Mouse (Mus musculus): ENCODE measurements around the gene Golph3l. TPM values are rescaled to one million over a fixed set of nuclear protein-coding genes. Genes with fewer than 3 reads are reported as not detected.

Gene Golph3l
- polyA plus RNA-seq, 1 experiment from 2014 or later, result 28.9 TPM

GRCm38 (mm10) chr3:95624628-95625503, 36.1 kb downstream of the Golph3l start, which contains the start of gene Ensa:
Gene Ensa (plus strand): TSS chr3:95624993.
- Histone ChIP-seq H3K36me3 (replicated peaks) (peaks cover 56% of the 10 kb centered on the region), H3K27me3 (no peaks in the 10 kb centered on the region), H3K4me3 (replicated peaks) (peak within 1 kb of the TSS; percentile 84), H3K4me1 (replicated peaks) (peaks cover 28% of the 10 kb centered on the region), H3K27ac (replicated peaks) (peak within 1 kb of the TSS; percentile 89), H3K9me3 (replicated peaks) (no peaks in the 10 kb centered on the region), H3K4me2 (peak within 1 kb of the TSS; percentile 75), H3K9ac (peak within 1 kb of the TSS; percentile 78)
- ATAC-seq (ENCODE audit: insufficient read depth), result peak; percentile 97
- under 1% methylated on average over 44 of the region's 44 CpGs for WGBS (ENCODE audit: insufficient replicate concordance)

- Histone ChIP-seq H3K4me1 (replicated peaks) (peaks cover 35% of the 10 kb centered on the region), H3K9ac (no peak overlapping the region), H3K4me3 (replicated peaks) (no peak overlapping the region), H3K9me3 (replicated peaks) (no peaks in the 10 kb centered on the region), H3K36me3 (replicated peaks) (peaks cover 67% of the 10 kb centered on the region), H3K27ac (replicated peaks) (no peak overlapping the region), H3K4me2 (no peak overlapping the region), H3K27me3 (no peaks in the 10 kb centered on the region)
- no peak for ATAC-seq (ENCODE audit: insufficient read depth)
- WGBS (ENCODE audit: insufficient replicate concordance), result 81% methylated on average over 5 of the region's 5 CpGs
Measured at GRCm38 (mm10) chr3:95627763-95628162, 39.0 kb downstream of the Golph3l start.

DNA sequence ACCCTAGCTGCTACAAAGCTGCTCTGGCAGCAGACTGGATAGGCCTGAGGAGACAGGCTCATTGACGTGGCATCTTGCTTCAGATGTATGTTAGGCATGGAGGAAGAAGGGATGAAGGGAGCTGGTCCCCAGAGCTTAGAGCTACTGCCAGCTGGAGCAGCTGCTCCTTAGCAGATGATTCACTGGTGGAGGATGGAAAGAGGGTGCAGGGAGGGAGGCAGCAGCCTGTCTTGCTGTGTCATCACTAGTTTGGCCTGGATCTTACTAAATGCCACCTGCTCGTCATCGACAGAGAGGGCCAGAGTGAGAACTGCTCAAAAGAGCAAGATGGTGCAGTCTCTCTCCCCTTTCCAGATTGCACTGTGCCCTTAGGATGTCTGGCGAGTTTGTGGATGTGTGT, 41.0 kb downstream of the Golph3l start:
- H3K27me3 ChIP-seq, result no peaks in the 10 kb centered on the region
- H3K4me3 ChIP-seq (replicated peaks), result no peak overlapping the region
- no peak for ATAC-seq (ENCODE audit: insufficient read depth)
- H3K36me3 ChIP-seq (replicated peaks), result peaks cover 87% of the 10 kb centered on the region
- H3K9me3 ChIP-seq (replicated peaks), result no peaks in the 10 kb centered on the region
- 75% methylated on average over 4 of the region's 4 CpGs for WGBS (ENCODE audit: insufficient replicate concordance)
- no peak overlapping the region for H3K4me2 ChIP-seq
- H3K27ac ChIP-seq (replicated peaks), result no peak overlapping the region
- peaks cover 35% of the 10 kb centered on the region for H3K4me1 ChIP-seq (replicated peaks)
- no peak overlapping the region for H3K9ac ChIP-seq

GRCm38 (mm10) chr3:95630856-95631255, 42.1 kb downstream of the Golph3l start:
- no peak for ATAC-seq (ENCODE audit: insufficient read depth)
- Histone ChIP-seq H3K9ac (no peak overlapping the region), H3K27ac (replicated peaks) (no peak overlapping the region), H3K4me2 (no peak overlapping the region), H3K36me3 (replicated peaks) (peaks cover 98% of the 10 kb centered on the region), H3K4me3 (replicated peaks) (no peak overlapping the region), H3K27me3 (no peaks in the 10 kb centered on the region), H3K4me1 (replicated peaks) (peaks cover 40% of the 10 kb centered on the region), H3K9me3 (replicated peaks) (no peaks in the 10 kb centered on the region)
- WGBS (ENCODE audit: insufficient replicate concordance), result 61% methylated on average over 3 of the region's 3 CpGs

GRCm38 (mm10) chr3:95631304-95631703, 42.6 kb downstream of the Golph3l start:
- 80% methylated on average over 6 of the region's 6 CpGs for WGBS (ENCODE audit: insufficient replicate concordance)
- H3K4me1 ChIP-seq (replicated peaks), result peaks cover 40% of the 10 kb centered on the region
- H3K4me2 ChIP-seq, result no peak overlapping the region
- H3K9ac ChIP-seq, result no peak overlapping the region
- H3K9me3 ChIP-seq (replicated peaks), result no peaks in the 10 kb centered on the region
- ATAC-seq (ENCODE audit: insufficient read depth), result no peak
- no peaks in the 10 kb centered on the region for H3K27me3 ChIP-seq
- peak overlapping the region; percentile 56; the same call in 1 of the 2 replicates for H3K27ac ChIP-seq (replicated peaks)
- peaks cover 99% of the 10 kb centered on the region for H3K36me3 ChIP-seq (replicated peaks)
- H3K4me3 ChIP-seq (replicated peaks), result no peak overlapping the region

DNA sequence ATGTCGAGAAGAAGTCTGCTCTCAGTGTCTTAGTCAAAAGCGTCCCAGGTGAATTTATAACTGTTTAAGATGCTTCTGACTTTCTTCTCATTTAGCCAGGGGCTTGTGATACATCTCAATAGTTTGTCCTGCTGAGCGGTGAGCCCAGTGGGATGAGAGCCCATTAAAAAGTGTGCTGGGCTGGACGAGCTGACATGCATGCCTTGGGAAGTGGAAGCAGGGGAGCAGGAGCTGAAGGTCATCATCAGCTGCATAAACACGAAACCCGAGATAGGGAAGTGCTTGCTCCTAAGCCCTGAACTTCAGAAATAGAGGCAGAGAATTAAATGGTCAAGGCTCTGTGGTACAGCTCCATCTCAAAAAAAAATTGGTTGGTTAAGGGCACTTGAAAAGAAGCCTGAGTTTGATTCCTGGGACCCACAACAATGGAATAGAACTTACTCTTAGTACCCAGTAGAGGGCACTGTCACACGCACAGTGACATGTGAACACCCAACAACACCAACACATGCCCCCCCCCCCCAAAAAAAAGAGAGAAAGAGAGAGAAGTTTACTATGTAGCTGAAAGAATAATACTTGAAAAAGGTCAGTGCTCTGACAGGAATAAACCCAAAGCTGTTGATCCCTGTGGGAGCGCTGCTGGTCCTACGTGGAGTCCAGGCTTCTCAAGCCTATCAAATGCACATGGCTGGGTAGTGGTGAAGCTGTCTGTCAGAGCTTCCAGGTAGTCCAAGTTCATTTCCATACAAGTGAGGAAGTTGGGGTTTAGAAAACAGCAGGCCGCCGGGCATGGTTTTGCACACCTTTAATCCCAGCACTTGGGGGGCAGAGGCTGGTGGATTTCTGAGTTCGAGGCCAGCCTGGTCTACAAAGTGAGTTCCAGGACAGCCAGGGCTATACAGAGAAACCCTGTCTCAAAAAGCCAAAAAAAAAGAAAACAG, 44.2 kb downstream of the Golph3l start:
- H3K4me2 ChIP-seq, result no peak overlapping the region
- no peak overlapping the region for H3K9ac ChIP-seq
- H3K4me3 ChIP-seq (replicated peaks), result no peak overlapping the region
- peaks cover 100% of the 10 kb centered on the region for H3K36me3 ChIP-seq (replicated peaks)
- peak overlapping the region; percentile 56; the same call in 1 of the 2 replicates for H3K27ac ChIP-seq (replicated peaks)
- no peaks in the 10 kb centered on the region for H3K27me3 ChIP-seq
- H3K9me3 ChIP-seq (replicated peaks), result no peaks in the 10 kb centered on the region
- no peak for ATAC-seq (ENCODE audit: insufficient read depth)
- H3K4me1 ChIP-seq (replicated peaks), result peaks cover 40% of the 10 kb centered on the region
- WGBS (ENCODE audit: insufficient replicate concordance), result 75% methylated on average over 12 of the region's 12 CpGs

- no peak overlapping the region for H3K9ac ChIP-seq
- peaks cover 92% of the 10 kb centered on the region for H3K36me3 ChIP-seq (replicated peaks)
- no peak overlapping the region for H3K4me2 ChIP-seq
- H3K27ac ChIP-seq (replicated peaks), result peak overlapping the region; percentile 68
- no peaks in the 10 kb centered on the region for H3K9me3 ChIP-seq (replicated peaks)
- no peak overlapping the region for H3K4me3 ChIP-seq (replicated peaks)
- ATAC-seq (ENCODE audit: insufficient read depth), result no peak
- no peaks in the 10 kb centered on the region for H3K27me3 ChIP-seq
- WGBS (ENCODE audit: insufficient replicate concordance), result 72% methylated on average over 4 of the region's 4 CpGs
- peaks cover 53% of the 10 kb centered on the region for H3K4me1 ChIP-seq (replicated peaks)
Measured at GRCm38 (mm10) chr3:95635636-95636035, 46.9 kb downstream of the Golph3l start.

DNA sequence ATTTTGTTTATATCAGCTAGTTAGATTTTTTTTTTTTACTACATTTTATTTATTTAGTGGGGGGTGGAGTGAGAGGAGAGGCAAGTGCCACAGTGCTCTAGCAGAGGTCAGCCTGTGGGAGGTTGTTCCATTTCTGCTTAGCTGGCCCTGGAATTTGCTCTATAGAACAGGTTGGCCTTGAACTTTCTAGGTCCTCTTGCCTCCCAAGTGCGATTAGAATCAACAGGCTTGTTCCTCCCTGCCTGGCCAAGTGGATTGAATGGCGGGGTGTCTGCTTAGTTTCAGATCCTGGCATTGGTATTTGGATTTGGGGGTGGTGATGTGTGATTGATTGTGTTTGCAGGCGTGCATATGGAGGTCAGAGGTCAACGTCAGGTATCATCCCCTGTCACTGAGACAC, 47.3 kb downstream of the Golph3l start:
- ATAC-seq (ENCODE audit: insufficient read depth), result peak; percentile 24; the same call in 1 of the 2 replicates
- H3K9me3 ChIP-seq (replicated peaks), result no peaks in the 10 kb centered on the region
- peak overlapping the region; percentile 68 for H3K27ac ChIP-seq (replicated peaks)
- H3K36me3 ChIP-seq (replicated peaks), result peaks cover 88% of the 10 kb centered on the region
- H3K4me1 ChIP-seq (replicated peaks), result peaks cover 53% of the 10 kb centered on the region
- H3K4me2 ChIP-seq, result no peak overlapping the region
- 83% methylated on average over 4 of the region's 4 CpGs for WGBS (ENCODE audit: insufficient replicate concordance)
- no peak overlapping the region for H3K4me3 ChIP-seq (replicated peaks)
- no peaks in the 10 kb centered on the region for H3K27me3 ChIP-seq
- no peak overlapping the region for H3K9ac ChIP-seq

DNA sequence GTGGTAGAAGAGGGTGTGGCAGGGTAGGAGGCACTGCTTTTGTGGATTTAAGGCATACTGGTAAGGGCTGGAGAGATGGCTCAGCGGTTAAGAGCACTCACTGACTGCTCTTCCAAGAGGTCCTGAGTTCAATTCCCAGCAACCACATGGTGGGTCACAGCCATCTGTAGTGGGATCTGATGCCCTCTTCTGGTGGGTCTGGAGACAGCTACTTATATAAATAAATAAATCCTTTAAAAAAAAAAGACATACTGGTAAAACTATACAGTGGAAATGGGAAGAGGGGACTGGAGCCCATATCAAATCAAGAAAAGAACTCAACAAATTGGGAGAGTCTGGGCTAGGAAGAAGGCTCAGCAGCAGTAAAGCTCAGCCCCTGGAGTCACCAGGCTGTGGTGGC, 51.0 kb downstream of the Golph3l start:
- 74% methylated on average over 1 of the region's 1 CpGs for WGBS (ENCODE audit: insufficient replicate concordance)

GRCm38 (mm10) chr3:95643097-95643496, 54.4 kb downstream of the Golph3l start:
- H3K4me2 ChIP-seq, result no peak overlapping the region
- H3K4me1 ChIP-seq (replicated peaks), result peaks cover 67% of the 10 kb centered on the region
- no peaks in the 10 kb centered on the region for H3K9me3 ChIP-seq (replicated peaks)
- ATAC-seq (ENCODE audit: insufficient read depth), result peak; percentile 69
- H3K27me3 ChIP-seq, result no peaks in the 10 kb centered on the region
- no peak overlapping the region for H3K4me3 ChIP-seq (replicated peaks)
- H3K27ac ChIP-seq (replicated peaks), result peak overlapping the region; percentile 70
- no peak overlapping the region for H3K9ac ChIP-seq
- 36% methylated on average over 7 of the region's 7 CpGs for WGBS (ENCODE audit: insufficient replicate concordance)
- peaks cover 21% of the 10 kb centered on the region for H3K36me3 ChIP-seq (replicated peaks)

More for the DNA sequence above, 51.0 kb downstream of the Golph3l start:
- Histone ChIP-seq H3K36me3 (replicated peaks) (peaks cover 55% of the 10 kb centered on the region), H3K4me2 (no peak overlapping the region), H3K9ac (no peak overlapping the region), H3K27ac (replicated peaks) (no peak overlapping the region), H3K27me3 (no peaks in the 10 kb centered on the region), H3K4me3 (replicated peaks) (no peak overlapping the region), H3K4me1 (replicated peaks) (peaks cover 73% of the 10 kb centered on the region), H3K9me3 (replicated peaks) (no peaks in the 10 kb centered on the region)
- ATAC-seq (ENCODE audit: insufficient read depth), result no peak

Data from liver, embryonic 15.5 days (tissue).